Mouse (Mus musculus) A20 (cell line): Measurements from ENCODE around the gene Fbxw16.
"Not testable (repeated sequence)": the region's sequence is repeated elsewhere in the genome, so short reads cannot be mapped to it uniquely, and the experiment has no call there.

Source experiments
- DNase-seq: peaks from one replicate; pipeline ENCODE4 v3.0.0-alpha.2; 2011; ENCODE audit warnings: low read depth, low spot score

The Fbxw16 gene

GRCm38 (mm10) chr9:109449040-109449439 is at the start of gene Fbxw16:
Gene Fbxw16, minus strand, starts transcription at chr9:109449140.
- no peak for DNase-seq

- not testable (repeated sequence) for DNase-seq
These were observed 46.8 kb upstream of the Fbxw16 start, which contains the start of gene Fbxw19 for GRCm38 (mm10) chr9:109495775-109496174. Gene Fbxw19, minus strand, starts transcription at chr9:109495875.

- DNase-seq, result no peak
These were observed 16.0 kb downstream of the Fbxw16 start for GRCm38 (mm10) chr9:109432956-109433355.

DNA sequence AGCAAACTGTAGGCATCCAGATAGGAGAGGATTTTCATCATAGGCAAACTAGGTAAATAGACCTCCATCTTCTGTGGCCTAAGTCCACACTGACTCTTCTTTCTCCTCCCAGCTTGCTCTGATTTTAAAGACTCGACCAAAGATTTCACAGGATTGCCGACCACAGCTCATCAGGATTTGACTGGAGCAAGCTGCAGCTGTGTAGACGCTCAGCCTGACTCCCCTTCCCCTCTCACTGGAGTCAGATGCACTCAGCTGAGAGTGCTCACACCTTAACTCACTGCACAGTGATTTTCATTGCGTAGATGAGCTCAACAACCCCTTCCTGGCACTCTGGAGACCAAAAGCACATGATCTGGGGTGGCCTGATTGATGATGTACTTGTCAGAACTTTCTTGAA is 44.7 kb downstream of the Fbxw16 start, which contains the start of gene Fbxw22:
Fbxw22 (minus strand) TSS at position 101 of the 400 bp plus-strand sequence.
- DNase-seq, result not testable (repeated sequence)
